Mouse (Mus musculus): Measurements from ENCODE around the gene Tmem239.
"Not testable (repeated sequence)": the region's sequence is repeated elsewhere in the genome, so short reads cannot be mapped to it uniquely, and the experiment has no call there.

Gene Tmem239

GRCm38 (mm10) chr2:130406178-130406577, at the start of gene Tmem239:
Gene Tmem239 (plus strand): TSS chr2:130406478.
- DNase-seq (ENCODE audit: low spot score) = no peak

- DNase-seq (ENCODE audit: low spot score) = no peak
Observed at GRCm38 (mm10) chr2:130357551-130357950, 48.7 kb upstream of the Tmem239 start.

- no peak for DNase-seq (ENCODE audit: low spot score)
Observed at GRCm38 (mm10) chr2:130358852-130359251, 47.4 kb upstream of the Tmem239 start.

- peak; percentile 62 for DNase-seq (ENCODE audit: low spot score)
Observed at GRCm38 (mm10) chr2:130362511-130363026, 43.7 kb upstream of the Tmem239 start.

- DNase-seq (ENCODE audit: low spot score) = no peak
Observed at GRCm38 (mm10) chr2:130365211-130366094, 40.8 kb upstream of the Tmem239 start.

GRCm38 (mm10) chr2:130367386-130367785, 38.9 kb upstream of the Tmem239 start:
- DNase-seq (ENCODE audit: low spot score) = no peak

GRCm38 (mm10) chr2:130373026-130373425, 33.3 kb upstream of the Tmem239 start:
- not testable (repeated sequence) for DNase-seq (ENCODE audit: low spot score)

- no peak for DNase-seq (ENCODE audit: low spot score)
Observed at GRCm38 (mm10) chr2:130374951-130375350, 31.3 kb upstream of the Tmem239 start.

GRCm38 (mm10) chr2:130383205-130383604, 23.1 kb upstream of the Tmem239 start:
- no peak for DNase-seq (ENCODE audit: low spot score)

GRCm38 (mm10) chr2:130383895-130384294, 22.4 kb upstream of the Tmem239 start:
- DNase-seq (ENCODE audit: low spot score) = no peak

GRCm38 (mm10) chr2:130386212-130386611, 20.1 kb upstream of the Tmem239 start:
- no peak for DNase-seq (ENCODE audit: low spot score)

GRCm38 (mm10) chr2:130388796-130389195, 17.5 kb upstream of the Tmem239 start:
- no peak for DNase-seq (ENCODE audit: low spot score)

GRCm38 (mm10) chr2:130390993-130391625, 15.2 kb upstream of the Tmem239 start:
- no peak for DNase-seq (ENCODE audit: low spot score)

- DNase-seq (ENCODE audit: low spot score) = no peak
Observed at GRCm38 (mm10) chr2:130392836-130393235, 13.4 kb upstream of the Tmem239 start.

- DNase-seq (ENCODE audit: low spot score) = no peak
Observed at GRCm38 (mm10) chr2:130395696-130396095, 10.6 kb upstream of the Tmem239 start.

- DNase-seq (ENCODE audit: low spot score) = peak; percentile 51
Observed at GRCm38 (mm10) chr2:130397186-130397985, 8.9 kb upstream of the Tmem239 start, which contains the start of gene Cpxm1. Gene Cpxm1 (minus strand): TSS chr2:130397574.

- DNase-seq (ENCODE audit: low spot score) = peak; percentile 37
Observed at GRCm38 (mm10) chr2:130398091-130398490, 8.2 kb upstream of the Tmem239 start.

- DNase-seq (ENCODE audit: low spot score) = no peak
Observed at GRCm38 (mm10) chr2:130400046-130400445, 6.2 kb upstream of the Tmem239 start.

GRCm38 (mm10) chr2:130401891-130402290, 4.4 kb upstream of the Tmem239 start:
- DNase-seq (ENCODE audit: low spot score) = no peak

- DNase-seq (ENCODE audit: low spot score) = no peak
Observed at GRCm38 (mm10) chr2:130404939-130405338, 1.3 kb upstream of the Tmem239 start, which contains the start of the genes Gm28372 and 1700020A23Rik. Gene Gm28372 (plus strand): TSS chr2:130405239. Gene 1700020A23Rik (plus strand): TSS chr2:130405259.

- DNase-seq (ENCODE audit: low spot score) = no peak
Observed at GRCm38 (mm10) chr2:130408194-130408593, 1.9 kb downstream of the Tmem239 start.

Measured in ovary, postnatal 36 days (tissue).